Mouse (Mus musculus) lung, postnatal 4 days (tissue): Measurements from ENCODE around the gene Gm49396.

Experiments
- DNase-seq, 2 experiments: peaks; one replicate each; pipeline ENCODE4 v3.0.0; 2021

Gm49396 gene

DNA sequence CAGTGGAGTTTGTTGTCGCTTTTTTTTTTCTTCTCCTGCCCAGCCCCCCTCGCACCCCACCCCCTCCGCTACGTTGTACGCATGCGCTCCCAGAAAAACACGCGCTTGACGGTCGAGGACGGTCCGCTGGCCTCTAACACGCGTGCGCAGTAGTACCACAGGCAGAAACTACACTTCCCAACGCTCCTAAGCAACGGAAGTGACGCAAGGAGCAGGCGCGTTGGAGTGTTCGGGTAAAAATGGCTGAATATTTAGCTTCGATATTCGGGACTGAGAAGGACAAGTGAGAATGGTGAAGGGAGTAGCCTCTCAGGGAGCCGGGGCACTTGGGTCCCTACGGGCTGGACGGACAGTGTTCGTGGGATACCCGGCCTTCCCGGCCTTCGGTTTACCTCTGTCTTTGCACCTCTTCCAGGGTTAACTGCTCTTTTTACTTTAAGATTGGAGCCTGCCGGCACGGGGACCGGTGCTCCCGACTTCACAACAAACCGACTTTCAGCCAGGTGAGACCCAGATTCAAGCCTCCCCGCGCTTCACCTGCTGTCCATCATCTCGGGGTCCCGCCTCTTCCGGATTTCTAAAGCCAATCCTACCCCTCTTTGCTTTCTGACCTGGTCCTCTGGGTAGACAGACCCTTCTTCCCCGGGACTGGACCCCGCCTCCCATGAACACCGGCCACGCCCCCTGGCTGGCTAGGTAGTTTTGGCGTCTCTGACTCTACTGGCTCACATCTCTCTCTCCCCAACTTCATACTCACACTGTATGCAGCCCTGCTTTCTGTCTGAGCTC is at the start of gene Gm49396, which contains the start of the genes U2af1l4 and Psenen:
TSS of gene Gm49396 (plus strand) at position 228 of the 789 bp plus-strand sequence.
TSS of gene U2af1l4 (plus strand) at position 185 of the 789 bp plus-strand sequence.
TSS of gene Psenen (minus strand) at position 511 of the 789 bp plus-strand sequence.
- DNase-seq = peak; percentile 97

DNA sequence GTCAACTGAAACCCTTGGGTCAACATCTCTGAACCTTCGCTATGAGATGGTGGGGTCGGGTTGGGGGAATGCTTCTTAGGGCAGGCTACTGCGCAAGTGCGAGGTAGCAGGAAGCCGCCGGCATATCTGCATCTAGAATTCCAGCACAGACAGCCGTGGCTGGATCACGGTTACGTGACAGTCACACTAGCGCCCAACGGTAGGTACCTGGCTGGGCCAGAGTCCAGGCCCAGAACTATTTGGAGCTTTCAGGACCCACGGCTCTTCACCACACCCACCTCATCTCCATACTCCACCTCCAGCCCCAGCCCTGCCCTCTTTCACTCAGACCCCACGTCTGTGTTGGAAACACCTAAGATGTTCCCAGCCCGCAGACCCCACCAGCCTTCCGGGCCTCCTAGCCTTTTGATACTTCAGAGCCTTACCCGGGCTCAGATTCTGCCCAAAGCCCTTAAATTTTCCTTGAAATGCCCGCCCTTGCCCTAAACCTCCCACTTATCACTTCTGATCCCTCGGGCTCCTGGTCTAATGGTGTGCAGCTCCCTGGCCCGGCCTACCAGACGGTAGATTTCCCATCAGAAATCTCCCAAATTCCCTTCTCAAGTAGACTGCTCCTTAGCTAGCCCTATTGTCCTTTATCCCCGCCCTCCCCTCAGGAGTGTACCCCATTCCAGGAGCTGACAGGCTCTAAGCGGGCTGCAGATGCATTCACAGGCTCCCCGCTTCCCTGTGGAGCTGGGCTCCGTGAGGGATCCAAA is 48.0 kb upstream of the Gm49396 start:
- no peak for DNase-seq

DNA sequence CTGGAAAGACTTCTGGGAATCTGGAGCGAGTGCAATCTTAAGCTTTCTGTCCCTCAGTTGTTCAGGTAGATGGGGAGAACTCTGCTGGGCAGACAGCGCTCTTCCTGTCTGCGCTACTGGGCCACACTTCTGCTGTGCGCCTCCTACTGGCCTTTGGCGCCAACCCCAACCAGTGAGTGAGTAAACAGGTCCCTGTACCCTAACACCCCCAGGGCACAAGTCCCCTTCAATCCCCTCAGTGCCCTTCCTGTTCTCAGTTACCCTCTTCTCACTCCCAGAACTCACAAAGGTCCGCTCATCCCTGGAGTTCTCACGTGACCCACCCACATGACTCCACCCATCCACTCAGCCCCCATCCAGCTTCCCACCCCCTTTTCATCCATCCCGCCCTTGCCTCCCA is 44.8 kb upstream of the Gm49396 start:
- DNase-seq = no peak

GRCm38 (mm10) chr7:30520396-30520795 is 42.7 kb upstream of the Gm49396 start:
- DNase-seq = no peak

GRCm38 (mm10) chr7:30520856-30521255 is 42.3 kb upstream of the Gm49396 start:
- no peak for DNase-seq

DNA sequence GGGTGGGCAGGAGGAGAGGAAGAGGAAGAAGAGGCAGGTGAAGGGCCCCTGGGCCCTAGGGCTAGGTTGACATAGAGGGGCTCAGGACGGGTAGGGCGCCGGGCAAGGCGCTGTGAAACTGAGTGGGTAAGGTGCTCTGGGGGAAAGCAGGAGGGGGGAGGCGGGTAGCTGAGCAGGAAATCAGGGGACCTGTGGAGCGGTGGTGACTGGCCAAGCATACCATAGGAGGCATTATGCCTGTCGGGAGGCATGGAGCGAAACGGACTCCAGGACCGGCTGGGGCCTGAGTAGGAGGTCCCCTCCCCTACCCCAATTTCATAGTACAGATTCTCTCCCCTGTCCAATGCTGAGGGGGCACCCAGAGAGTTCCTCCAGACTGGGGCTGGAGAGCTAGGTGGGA is 40.3 kb upstream of the Gm49396 start:
- DNase-seq = no peak

DNA sequence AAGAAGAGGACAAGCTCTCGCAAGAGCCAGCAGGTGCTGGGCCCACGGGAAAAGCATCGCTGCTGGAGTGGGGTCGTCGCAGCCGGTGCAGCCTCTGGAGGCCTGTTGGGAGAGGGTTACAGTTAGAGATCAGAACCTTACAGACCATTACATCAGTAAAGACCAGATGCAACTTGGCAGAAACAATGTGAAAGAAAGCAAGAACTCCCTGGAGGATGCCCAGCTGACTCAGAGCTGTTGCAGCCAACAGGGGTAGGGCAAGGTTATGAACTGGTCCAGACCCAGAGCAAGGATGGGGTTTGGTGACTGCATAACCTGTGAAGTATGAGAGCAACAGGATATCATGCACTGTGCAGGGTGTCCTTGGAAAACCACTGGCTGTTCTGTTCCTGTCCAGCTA is 38.7 kb upstream of the Gm49396 start:
- no peak for DNase-seq

DNA sequence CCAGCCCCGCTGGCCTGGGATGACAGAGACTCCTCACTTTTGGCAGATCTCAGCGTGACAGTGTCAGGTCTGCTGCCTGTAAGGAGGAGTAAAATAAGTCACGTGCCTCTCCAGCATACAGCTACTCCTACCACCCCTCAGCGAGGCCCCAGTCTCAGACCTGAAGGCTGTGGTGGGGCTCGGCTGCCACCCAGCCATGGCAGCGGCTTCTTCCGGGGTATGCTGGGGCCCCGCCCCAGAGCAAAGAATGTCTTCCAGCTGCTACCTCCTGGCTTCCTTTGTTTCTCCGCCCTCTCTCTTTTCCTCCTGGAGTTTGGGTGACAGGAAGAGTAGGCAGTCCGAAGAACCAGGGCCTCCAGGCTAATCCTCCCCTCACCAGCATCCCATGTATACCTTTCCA is 37.2 kb upstream of the Gm49396 start:
- DNase-seq = peak; percentile 44 to 73

GRCm38 (mm10) chr7:30526399-30526798 is 36.7 kb upstream of the Gm49396 start:
- no peak for DNase-seq

GRCm38 (mm10) chr7:30526981-30527380 is 36.2 kb upstream of the Gm49396 start:
- DNase-seq = no peak

DNA sequence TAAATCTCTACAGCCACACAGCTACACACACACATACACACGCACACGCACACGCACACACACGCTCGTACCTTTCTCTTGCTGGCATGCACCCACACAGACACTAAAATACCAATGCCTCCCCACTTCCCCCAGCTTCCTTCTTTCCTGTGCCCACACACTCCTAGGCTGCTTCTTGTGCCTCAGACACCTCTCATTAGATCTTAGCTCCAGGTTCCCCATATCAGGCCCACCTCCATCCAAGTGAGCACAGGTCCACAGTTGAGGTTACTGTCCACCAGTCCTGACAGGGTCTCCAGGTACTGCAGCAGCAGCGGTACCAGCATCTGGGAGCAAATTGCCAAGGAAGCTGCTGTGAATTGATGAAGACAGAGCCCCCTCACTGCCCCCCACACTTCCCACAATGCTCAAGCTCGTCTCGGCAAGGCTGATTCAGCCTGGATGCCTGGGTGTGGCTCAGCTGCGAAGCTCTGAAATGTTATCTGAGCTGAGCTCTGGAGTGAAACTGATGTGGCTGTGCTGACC is 31.8 kb upstream of the Gm49396 start:
- no peak for DNase-seq

GRCm38 (mm10) chr7:30532931-30533330 is 30.2 kb upstream of the Gm49396 start:
- DNase-seq = no peak

GRCm38 (mm10) chr7:30533941-30534632 is 29.1 kb upstream of the Gm49396 start:
- no peak for DNase-seq

DNA sequence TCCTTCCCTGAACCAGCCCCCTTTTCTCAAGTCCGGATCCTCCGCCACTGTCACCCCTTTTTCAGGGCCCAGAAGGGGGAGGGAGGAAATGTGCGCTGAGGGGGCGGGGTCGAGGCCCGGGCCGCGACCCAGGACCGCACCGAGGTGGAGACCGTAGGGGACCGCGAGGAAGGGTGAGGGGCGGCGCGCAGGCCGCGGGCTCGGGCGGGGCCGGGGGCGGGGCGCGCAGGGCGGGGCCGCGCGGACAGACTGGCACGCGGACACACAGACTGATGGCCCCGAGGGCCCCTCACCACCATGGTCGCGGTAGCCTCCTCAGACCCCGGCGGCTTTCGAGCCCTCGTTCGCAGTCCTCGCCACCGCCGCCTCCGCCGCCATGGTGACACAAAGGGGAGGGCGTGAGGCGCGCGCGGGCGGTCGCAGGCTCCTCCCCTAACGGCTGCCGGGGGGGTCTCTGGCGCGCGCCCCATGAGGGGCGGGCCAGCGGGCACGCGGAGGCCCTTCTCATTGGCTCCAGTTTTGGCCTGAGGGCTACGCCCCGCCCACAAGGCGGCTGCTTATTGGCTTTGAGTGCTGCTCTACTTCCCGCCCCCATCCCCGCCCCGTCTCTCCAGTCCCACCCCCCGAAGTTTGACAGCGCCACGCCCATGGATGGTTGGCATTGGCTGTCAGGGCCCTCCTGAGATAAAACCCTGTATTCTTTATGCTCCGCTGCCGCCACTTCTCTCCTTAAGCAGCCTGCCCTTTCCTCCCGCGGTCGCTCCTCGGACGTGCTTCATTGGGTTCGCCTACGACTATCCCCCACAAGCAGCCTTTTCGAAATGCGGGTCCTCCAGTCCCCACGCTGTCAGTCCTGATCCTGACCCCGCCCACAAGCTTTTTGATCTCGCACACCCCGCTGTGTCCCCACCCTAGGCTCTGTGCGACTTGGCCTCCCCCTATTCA is 28.2 kb upstream of the Gm49396 start, which contains the start of gene Arhgap33:
TSS of gene Arhgap33 (minus strand) at position 428 of the 945 bp plus-strand sequence.
- DNase-seq = peak; percentile 96 to 98

GRCm38 (mm10) chr7:30540572-30540971 is 22.6 kb upstream of the Gm49396 start:
- no peak for DNase-seq

- no peak for DNase-seq
These were observed 18.8 kb upstream of the Gm49396 start for GRCm38 (mm10) chr7:30544327-30544726.

DNA sequence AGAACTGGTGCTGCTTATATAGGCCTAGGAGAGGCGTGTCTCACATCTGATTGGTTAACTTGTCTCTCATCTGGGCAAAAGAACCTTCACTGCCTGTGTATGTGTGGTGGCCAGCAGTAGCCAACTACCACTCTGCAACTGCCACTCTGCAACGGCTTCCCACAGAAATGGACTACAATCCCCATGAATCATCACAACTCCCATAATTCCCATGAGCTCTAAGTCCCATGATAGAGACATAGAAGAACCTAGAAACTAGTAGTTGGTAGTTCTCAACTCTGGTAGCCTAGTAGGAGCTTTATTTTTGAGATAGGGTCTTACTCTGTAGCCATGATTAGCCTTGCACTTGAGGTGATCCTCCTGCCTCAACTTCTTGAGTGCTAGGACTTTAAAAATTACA is 13.3 kb upstream of the Gm49396 start:
- DNase-seq = no peak

- no peak for DNase-seq
These were observed 12.5 kb upstream of the Gm49396 start for GRCm38 (mm10) chr7:30550603-30551002.

DNA sequence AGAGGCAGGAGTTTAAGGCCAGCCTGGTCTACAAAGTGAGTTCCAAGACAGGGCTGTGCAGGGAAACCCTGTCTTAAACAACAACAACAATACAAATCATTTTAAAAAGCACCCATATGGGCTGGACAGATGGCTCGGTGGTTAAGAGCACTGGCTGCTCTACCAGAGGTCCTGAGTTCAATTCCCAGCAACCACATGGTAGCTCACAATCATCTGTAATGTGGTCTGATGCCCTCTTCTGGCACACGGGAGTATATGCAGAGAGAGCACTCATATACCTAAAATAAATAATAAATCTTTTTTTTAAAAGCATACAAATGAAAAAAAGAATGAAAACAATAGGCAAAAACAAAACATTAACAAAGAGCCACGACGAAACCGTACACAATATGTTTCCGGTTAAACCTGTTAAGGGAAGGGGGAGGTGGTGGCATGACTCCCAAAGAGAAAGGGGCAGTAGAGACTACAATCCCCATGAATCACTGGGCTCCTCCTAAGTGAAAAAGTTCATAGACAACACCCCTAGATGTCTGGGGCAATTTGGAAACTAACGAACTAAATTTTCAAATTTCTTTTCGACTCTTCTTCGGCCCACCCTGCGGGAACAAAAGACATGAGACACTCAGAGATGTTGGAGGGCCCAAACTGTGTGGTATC is 11.6 kb upstream of the Gm49396 start:
- DNase-seq = no peak

GRCm38 (mm10) chr7:30552102-30553020 is 10.8 kb upstream of the Gm49396 start, which contains the start of the genes Hspb6 and Proser3:
Gene Hspb6 (plus strand): TSS chr7:30552178.
Gene Proser3 (minus strand): TSS chr7:30552299.
- DNase-seq = peak; percentile 96 to 97
